Mouse (Mus musculus) forebrain, embryonic 16.5 days (tissue): ENCODE measurements around the gene Syngr1. TPM values are rescaled to one million over a fixed set of nuclear protein-coding genes. Genes with fewer than 3 reads are reported as not detected.

Experiments used
- ATAC-seq: fragments of 200-750 bp; cut with Nextera tagmentation; 2 replicates; pipeline ENCODE4 v1.8.0; 2017; ENCODE audit warnings: mild to moderate bottlenecking, moderate library complexity
- H3K27ac ChIP-seq: fragments of 300-500 bp; sonication (generic); 2 replicates; pipeline ENCODE4 v1.5.1; 2014; ENCODE audit warnings: low read length, control low read depth
- H3K27me3 ChIP-seq: fragments of 300-500 bp; sonication (generic); replicated peaks from 2 replicates; pipeline ENCODE4 v1.6.1; 2014; ENCODE audit warnings: low read length; ENCODE audit not compliant: control insufficient read depth, insufficient read depth
- H3K36me3 ChIP-seq: fragments of 300-500 bp; sonication (generic); 2 replicates; pipeline ENCODE4 v1.6.1; 2014; ENCODE audit not compliant: control insufficient read depth, insufficient read depth
- H3K4me1 ChIP-seq: fragments of 300-500 bp; sonication (generic); replicated peaks from 2 replicates; pipeline ENCODE4 v1.6.1; 2014; ENCODE audit warnings: low read length; ENCODE audit not compliant: control insufficient read depth, insufficient read depth
- H3K4me2 ChIP-seq: fragments of 300-500 bp; sonication (generic); 2 replicates; pipeline ENCODE4 v1.6.1; 2014; ENCODE audit warnings: mild to moderate bottlenecking, low read length, control low read depth
- H3K4me3 ChIP-seq: fragments of 300-500 bp; sonication (generic); replicated peaks from 2 replicates; pipeline ENCODE4 v1.5.1; 2014; ENCODE audit warnings: mild to moderate bottlenecking, low read length, control low read depth
- H3K9ac ChIP-seq: fragments of 300-500 bp; sonication (generic); replicated peaks from 2 replicates; pipeline ENCODE4 v1.6.1; 2014; ENCODE audit warnings: low read depth, low read length, control low read depth
- H3K9me3 ChIP-seq: fragments of 300-500 bp; sonication (generic); 2 replicates; pipeline ENCODE4 v1.6.1; 2016; ENCODE audit warnings: low read length; ENCODE audit not compliant: control insufficient read depth
- whole genome bisulfite sequencing: fragments of 180-500 bp; shearing (Covaris S2); extraction: QIAGEN DNeasy Blood & Tissue Kit; methylation state at CpG from one replicate; pipeline ENCODE4 v1.1.7; 2014; 5-methylcytosine and 5-hydroxymethylcytosine counted together
- polyA plus RNA-seq: library from polyadenylated mRNA; unstranded; fragments of >200 nt; fragmentation: Nextera tagmentation; extraction: Ambion mirVana; gene quantifications from 2 replicates; pipeline ENCODE4 v1.2.1, GENCODE M21; 2015

The Syngr1 gene
- polyA plus RNA-seq, 1 experiment from 2014 or later: 58.4 TPM

DNA sequence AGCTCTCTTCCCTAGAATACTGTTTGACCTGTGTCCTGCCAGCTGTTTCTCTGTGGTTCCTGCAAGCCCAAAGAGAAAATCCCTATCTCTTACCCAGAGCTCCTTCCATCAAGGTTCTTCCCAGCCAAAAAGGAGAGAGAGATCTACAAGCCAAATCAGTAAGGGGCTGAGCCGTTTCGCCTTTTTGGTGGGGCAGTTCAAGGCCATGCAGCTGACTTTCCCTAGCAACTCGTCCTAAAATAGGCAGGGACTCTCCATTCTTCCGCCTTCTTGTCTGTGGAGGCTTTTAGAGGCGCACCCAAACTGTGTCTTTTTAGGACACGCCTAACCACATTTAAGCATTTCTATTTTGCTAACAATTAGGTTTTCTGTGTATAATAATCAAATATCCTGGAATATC lies 52.6 kb downstream of the Syngr1 start:
- no peaks in the 10 kb centered on the region for H3K27me3 ChIP-seq
- no peak overlapping the region for H3K4me2 ChIP-seq
- WGBS: 96% methylated on average over 6 of the region's 6 CpGs
- ATAC-seq: no peak
- no peak overlapping the region for H3K4me3 ChIP-seq
- H3K36me3 ChIP-seq: peaks cover 2% of the 10 kb centered on the region; the same call in 1 of the 2 replicates
- no peak overlapping the region for H3K27ac ChIP-seq
- no peaks in the 10 kb centered on the region; the same call in 1 of the 2 replicates for H3K4me1 ChIP-seq
- H3K9me3 ChIP-seq: no peaks in the 10 kb centered on the region
- no peak overlapping the region for H3K9ac ChIP-seq

- H3K4me2 ChIP-seq: no peak overlapping the region
- WGBS: over 99% methylated on average over 5 of the region's 5 CpGs
- no peaks in the 10 kb centered on the region for H3K9me3 ChIP-seq
- H3K9ac ChIP-seq: no peak overlapping the region
- H3K27me3 ChIP-seq: no peaks in the 10 kb centered on the region
- ATAC-seq: no peak
- H3K4me1 ChIP-seq: no peaks in the 10 kb centered on the region
- no peak overlapping the region for H3K4me3 ChIP-seq
- H3K27ac ChIP-seq: no peak overlapping the region
- peaks cover 2% of the 10 kb centered on the region; the same call in 1 of the 2 replicates for H3K36me3 ChIP-seq
Observed at GRCm38 (mm10) chr15:80145397-80145796, 54.3 kb downstream of the Syngr1 start.

- no peak overlapping the region for H3K27ac ChIP-seq
Observed at GRCm38 (mm10) chr15:80146153-80146552, 55.0 kb downstream of the Syngr1 start.

GRCm38 (mm10) chr15:80147090-80147489 lies 56.0 kb downstream of the Syngr1 start:
- WGBS: 93% methylated on average over 14 of the region's 14 CpGs
- H3K4me3 ChIP-seq: no peak overlapping the region
- H3K9me3 ChIP-seq: no peaks in the 10 kb centered on the region
- no peak overlapping the region for H3K27ac ChIP-seq
- H3K36me3 ChIP-seq: peaks cover 5% of the 10 kb centered on the region
- ATAC-seq: no peak
- H3K27me3 ChIP-seq: no peaks in the 10 kb centered on the region
- H3K4me1 ChIP-seq: no peaks in the 10 kb centered on the region
- no peak overlapping the region for H3K9ac ChIP-seq
- no peak overlapping the region for H3K4me2 ChIP-seq

More at GRCm38 (mm10) chr15:80146153-80146552, 55.0 kb downstream of the Syngr1 start:
- H3K9me3 ChIP-seq: no peaks in the 10 kb centered on the region
- no peak for ATAC-seq
- H3K27me3 ChIP-seq: no peaks in the 10 kb centered on the region
- no peak overlapping the region for H3K9ac ChIP-seq
- H3K4me3 ChIP-seq: no peak overlapping the region
- peaks cover 2% of the 10 kb centered on the region; the same call in 1 of the 2 replicates for H3K36me3 ChIP-seq
- WGBS: 75% methylated on average over 6 of the region's 6 CpGs
- no peaks in the 10 kb centered on the region for H3K4me1 ChIP-seq
- H3K4me2 ChIP-seq: no peak overlapping the region

DNA sequence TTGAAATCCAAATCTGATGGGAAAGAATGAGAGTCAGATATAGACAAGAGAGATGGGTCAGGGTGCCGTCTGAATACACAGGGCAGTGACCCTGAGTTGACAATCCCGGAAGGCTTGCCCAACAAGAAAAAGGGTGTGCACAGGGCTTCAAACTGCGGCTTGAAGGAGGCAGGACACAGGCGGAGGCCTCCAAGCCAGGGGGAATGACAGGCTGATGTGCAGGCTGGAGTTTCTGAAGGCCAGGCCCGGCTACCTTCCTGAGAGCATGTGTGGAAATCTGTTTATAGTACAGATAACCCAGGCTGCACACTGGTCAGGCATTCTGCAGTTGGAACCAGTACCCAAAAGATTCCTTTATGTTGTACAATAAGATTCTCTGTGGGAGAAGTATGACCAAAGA lies 56.4 kb downstream of the Syngr1 start:
- Histone ChIP-seq H3K27ac (no peak overlapping the region), H3K36me3 (peaks cover 7% of the 10 kb centered on the region)
- whole genome bisulfite sequencing: 81% methylated on average over 5 of the region's 5 CpGs

DNA sequence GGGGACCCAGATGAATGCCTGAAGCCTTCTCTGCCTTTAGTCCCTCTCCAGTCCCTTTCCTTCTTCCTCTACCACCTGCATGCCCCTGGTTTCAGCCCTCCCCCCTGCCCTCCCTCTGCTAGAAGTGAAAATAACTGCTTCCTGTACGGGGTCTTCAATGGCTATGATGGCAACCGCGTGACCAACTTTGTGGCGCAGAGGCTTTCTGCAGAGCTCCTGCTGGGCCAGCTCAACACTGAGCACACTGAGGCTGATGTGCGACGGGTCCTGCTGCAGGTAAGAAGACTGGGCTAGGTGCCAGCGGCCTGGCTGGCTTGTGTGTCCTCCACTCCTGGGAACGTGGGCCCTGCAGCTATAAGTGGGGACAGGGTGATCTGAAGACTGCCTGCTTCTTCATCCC lies 57.4 kb downstream of the Syngr1 start:
- H3K9ac ChIP-seq: no peak overlapping the region
- 80% methylated on average over 8 of the region's 8 CpGs for WGBS
- no peak for ATAC-seq
- no peaks in the 10 kb centered on the region for H3K9me3 ChIP-seq
- H3K4me1 ChIP-seq: no peaks in the 10 kb centered on the region
- H3K4me3 ChIP-seq: no peak overlapping the region
- H3K4me2 ChIP-seq: no peak overlapping the region
- H3K27me3 ChIP-seq: no peaks in the 10 kb centered on the region
- H3K27ac ChIP-seq: no peak overlapping the region
- peaks cover 7% of the 10 kb centered on the region for H3K36me3 ChIP-seq

More for the DNA sequence above, 56.4 kb downstream of the Syngr1 start:
- H3K4me3 ChIP-seq: no peak overlapping the region
- no peak overlapping the region for H3K9ac ChIP-seq
- H3K4me1 ChIP-seq: no peaks in the 10 kb centered on the region
- H3K9me3 ChIP-seq: no peaks in the 10 kb centered on the region
- H3K4me2 ChIP-seq: no peak overlapping the region
- no peaks in the 10 kb centered on the region for H3K27me3 ChIP-seq
- no peak for ATAC-seq

- Histone ChIP-seq H3K4me1 (no peaks in the 10 kb centered on the region), H3K4me2 (no peak overlapping the region), H3K36me3 (peaks cover 7% of the 10 kb centered on the region), H3K9ac (no peak overlapping the region), H3K4me3 (no peak overlapping the region), H3K27ac (no peak overlapping the region), H3K27me3 (no peaks in the 10 kb centered on the region), H3K9me3 (no peaks in the 10 kb centered on the region)
- no peak for ATAC-seq
- WGBS: 95% methylated on average over 7 of the region's 7 CpGs
Observed at GRCm38 (mm10) chr15:80149517-80149916, 58.4 kb downstream of the Syngr1 start.

GRCm38 (mm10) chr15:80152663-80153062 lies 61.5 kb downstream of the Syngr1 start:
- Histone ChIP-seq H3K36me3 (peaks cover 14% of the 10 kb centered on the region), H3K9me3 (no peaks in the 10 kb centered on the region), H3K9ac (no peak overlapping the region), H3K4me1 (no peaks in the 10 kb centered on the region), H3K4me3 (no peak overlapping the region), H3K4me2 (no peak overlapping the region), H3K27ac (no peak overlapping the region), H3K27me3 (no peaks in the 10 kb centered on the region)
- 88% methylated on average over 10 of the region's 10 CpGs for WGBS
- ATAC-seq: no peak

DNA sequence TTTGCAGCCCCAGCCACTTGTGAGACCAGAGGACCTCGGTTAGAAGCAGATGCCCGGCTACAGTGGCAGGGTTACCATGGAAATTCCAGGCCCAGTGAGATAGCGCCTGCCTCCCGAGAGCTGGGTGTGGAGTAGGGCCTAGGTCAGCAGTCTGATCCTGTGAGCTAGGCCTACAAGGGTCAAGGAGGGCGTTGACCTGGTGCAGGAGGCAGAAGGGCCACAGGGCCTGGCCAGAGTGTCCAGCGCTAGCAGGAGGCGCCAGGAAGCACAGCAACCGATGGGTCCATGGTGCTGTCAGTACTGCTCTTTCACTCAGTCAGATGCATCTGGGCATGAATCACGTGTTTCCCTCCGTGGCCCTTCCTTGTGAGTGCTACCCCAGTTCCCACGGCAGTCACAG lies 62.6 kb downstream of the Syngr1 start:
- Histone ChIP-seq H3K36me3 (peaks cover 19% of the 10 kb centered on the region), H3K4me1 (no peaks in the 10 kb centered on the region), H3K9me3 (no peaks in the 10 kb centered on the region), H3K27me3 (no peaks in the 10 kb centered on the region), H3K27ac (no peak overlapping the region), H3K4me3 (no peak overlapping the region), H3K9ac (no peak overlapping the region), H3K4me2 (no peak overlapping the region)
- 87% methylated on average over 11 of the region's 11 CpGs for WGBS
- no peak for ATAC-seq

DNA sequence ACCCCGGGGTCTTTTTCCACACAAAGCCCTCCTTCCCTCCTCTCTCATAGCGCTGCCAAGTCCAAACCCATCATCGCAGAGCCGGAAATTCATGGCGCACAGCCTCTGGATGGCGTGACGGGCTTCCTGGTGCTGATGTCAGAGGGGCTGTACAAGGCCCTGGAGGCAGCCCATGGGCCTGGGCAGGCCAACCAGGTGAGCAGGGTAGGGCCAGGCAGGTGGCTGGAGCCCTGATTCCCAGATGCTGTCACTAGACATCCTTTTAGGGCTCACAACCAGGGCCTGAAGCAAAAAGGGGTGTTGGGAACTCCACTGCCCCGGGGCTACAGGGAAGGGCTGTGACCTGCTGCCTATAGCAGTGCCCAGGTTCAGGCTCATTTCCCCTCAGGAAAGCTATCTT lies 64.6 kb downstream of the Syngr1 start:
- Histone ChIP-seq H3K4me3 (no peak overlapping the region), H3K9ac (no peak overlapping the region), H3K27ac (no peak overlapping the region), H3K9me3 (no peaks in the 10 kb centered on the region), H3K4me1 (no peaks in the 10 kb centered on the region), H3K36me3 (peaks cover 24% of the 10 kb centered on the region), H3K27me3 (no peaks in the 10 kb centered on the region), H3K4me2 (no peak overlapping the region)
- WGBS: 94% methylated on average over 8 of the region's 8 CpGs
- no peak for ATAC-seq
